Mouse (Mus musculus) mouse trophoblast stem cell (cell line): ENCODE results near the gene Tgm1.

Experiments
- in situ Hi-C, 2 experiments: fragments of 300-500 bp; cut with MseI, MboI; formaldehyde crosslinking; loops; 2 replicates in 1 of 2; 3 replicates in 1 of 2; pipeline ENCODE4 v1.15.1; 2025

Gene Tgm1

DNA sequence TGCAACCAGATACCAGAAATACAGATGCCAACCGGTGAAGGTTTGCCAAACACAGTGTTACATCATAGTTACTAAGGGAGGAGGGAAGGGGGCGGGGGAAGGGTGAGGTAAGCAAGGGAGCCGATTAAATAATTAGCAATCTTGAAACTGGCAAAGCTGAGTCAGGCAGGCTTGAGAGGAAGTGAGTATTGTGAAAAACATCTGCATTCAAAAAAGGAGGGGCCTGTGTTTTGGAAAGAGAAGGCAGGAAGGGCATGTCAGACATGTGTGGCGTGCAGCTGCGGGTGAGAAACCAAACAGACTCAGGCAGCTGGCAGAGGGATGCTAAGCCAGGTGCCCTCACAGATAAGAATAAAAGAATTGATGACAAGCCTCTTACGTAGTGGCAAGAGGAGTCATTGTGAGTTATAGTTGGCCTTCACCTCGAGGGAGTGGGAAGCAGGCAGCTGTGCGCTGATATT lies 10.7 kb upstream of the Tgm1 start:
- in situ Hi-C loops: no loop called here

DNA sequence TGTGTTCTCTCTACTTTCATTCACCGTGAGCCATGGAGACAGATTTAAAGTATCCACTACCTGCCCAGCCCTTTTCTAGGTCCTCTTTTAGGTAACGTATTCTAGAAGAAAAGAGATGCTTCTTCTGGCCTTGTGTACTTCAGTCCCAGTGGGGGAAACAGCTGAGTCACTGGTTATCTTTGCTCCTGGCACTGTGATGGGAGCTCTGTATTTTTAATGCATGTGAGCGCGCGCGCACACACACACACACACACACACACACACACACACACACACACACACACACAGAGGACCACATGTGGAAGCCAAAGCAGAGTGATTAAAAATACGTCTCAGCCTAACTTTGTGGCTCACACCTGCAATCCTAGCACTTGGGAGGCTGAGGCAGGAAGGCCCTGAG lies 9.7 kb upstream of the Tgm1 start:
- in situ Hi-C loops: no loop called here

DNA sequence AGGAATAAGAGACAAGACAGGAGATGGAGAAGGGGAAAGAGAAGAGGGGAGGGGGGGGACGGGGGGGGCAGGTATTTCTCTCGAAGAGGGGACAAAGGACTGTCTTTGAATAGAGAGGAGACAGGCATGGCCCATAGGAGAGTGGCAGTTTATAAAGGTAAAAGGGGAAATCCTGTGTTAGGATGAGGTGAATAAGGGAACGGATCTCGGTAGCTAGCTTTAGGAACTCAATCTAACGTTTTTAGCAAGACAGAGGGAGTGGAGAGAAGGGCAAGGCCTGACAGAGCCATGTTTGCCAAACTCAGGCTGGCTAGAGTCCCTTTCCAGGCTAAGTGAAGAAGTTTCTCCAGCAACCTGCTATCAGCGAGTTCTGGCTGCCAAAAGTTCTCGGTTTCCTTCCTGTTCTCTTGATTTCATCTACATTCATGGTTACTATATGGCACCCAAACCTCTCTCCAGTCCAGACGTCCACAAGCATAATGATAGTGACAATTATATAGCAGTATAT lies 8.8 kb upstream of the Tgm1 start:
- in situ Hi-C loops: no loop called here

DNA sequence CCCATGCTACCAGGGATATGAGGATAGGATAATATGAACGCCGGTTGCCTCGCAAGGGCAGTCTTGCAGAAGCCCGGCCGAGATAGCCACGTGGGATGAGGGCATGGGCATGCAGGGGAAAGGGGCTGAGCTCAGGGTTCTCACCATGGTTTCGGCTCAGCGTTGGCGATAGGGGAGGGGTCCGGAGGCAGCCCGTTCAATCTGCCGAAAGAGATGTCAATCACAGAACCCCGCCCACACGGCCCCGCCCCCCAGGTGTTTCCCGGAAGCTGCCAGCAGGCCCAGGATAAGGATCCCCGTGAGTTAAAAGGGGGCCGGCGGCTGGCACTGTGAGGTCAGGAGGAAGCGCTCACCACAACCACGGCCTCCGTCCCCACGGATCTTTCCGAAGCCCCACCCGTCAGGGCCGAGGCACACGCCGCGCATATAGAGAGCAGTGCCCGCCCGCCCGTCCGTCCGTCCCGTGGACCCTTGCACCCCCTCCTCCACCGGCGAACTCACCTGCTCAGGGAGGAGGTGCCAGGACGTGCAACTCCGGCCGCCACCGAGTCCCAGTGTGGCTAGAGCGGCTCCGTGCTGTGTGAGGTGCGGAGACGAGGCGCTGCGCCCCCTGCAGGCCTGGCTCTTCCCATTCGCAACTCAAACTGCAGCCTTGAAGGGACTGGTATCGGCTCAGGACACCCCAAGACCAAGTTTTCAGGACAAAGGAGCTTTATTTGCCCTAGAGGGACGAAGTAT lies 8.1 kb upstream of the Tgm1 start, which contains the start of gene Rabggta:
Rabggta (minus strand) TSS at position 564 of the 738 bp plus-strand sequence.
- in situ Hi-C loops: no loop called here

DNA sequence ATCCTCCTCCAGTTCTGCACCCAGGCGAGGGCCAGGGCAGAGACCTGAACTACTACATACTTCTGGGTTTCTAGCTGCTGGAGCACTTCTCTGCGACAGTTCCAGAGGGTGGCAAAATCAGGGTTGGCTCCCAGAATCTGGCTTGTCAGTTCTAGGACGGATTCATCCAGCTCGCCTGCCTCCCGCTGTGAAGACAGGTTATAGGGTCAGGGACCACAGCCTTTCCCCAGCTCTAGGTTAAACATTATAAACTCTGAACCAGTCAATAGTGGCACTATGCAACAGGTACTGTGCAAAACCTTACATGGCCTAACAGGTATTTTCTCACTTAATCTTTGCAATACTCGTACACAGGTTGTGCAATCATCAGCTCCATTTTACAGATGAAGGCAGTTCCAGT lies 7.3 kb upstream of the Tgm1 start:
- in situ Hi-C loops: no loop called here

DNA sequence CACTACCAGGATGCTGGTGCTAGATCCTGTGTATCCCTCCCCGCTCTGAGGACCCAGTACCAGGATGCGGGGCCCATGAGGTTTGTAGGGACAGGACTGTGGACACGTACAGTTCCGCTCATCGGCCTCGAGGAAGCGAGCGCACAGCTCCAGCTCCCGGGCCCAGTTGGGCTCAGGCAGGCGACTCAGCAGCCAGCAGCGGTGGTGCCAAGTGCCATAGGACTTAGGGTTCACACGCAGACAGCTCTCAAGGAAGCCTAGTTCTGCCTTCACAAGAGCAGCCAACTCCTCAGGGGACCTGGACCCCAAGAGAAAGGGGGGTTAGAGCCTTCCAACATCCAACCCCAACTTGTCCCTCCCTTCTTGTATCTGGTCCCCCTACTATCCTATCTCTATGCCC lies 6.9 kb upstream of the Tgm1 start:
- in situ Hi-C loops: no loop called here

DNA sequence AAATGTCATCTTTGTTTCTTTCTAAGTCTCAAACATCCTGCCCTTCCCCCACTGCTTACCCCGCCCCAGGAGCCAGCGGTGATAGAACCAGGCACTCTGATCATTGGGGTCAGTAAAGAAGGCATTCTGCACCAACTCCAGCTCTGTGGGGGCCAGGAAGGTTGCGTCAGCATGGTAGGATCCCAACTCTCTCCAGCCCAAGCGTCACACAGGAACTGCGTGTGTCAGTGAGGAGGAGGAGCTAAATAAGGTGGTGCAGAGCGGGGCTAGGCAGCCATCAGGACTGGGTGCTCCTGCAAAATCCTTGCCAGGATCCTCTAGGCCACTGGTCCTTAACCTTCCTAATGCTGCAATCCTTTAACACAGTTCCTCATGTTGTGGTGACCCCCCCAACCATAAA lies 6.0 kb upstream of the Tgm1 start:
- in situ Hi-C loops: no loop called here

DNA sequence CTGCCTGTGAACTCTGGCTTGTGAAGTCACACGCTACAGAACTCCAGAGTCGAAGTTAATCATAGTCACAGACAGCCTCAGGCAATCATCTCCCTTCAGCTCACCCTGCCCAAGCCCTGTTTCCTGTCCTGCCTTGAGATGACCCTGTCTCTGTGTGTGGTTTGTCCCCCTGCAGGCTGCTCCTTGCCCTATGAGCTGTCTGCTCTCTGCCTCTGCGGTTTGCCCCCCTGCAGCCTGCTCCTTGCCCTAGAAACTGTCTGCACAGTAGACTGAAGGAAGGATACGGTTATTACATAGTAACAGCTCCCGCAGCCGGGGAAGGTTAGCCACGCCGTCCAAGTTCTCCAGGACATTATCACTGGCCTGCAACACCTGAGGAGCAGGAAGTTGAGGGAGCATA lies 3.2 kb upstream of the Tgm1 start:
- in situ Hi-C loops: no loop called here

DNA sequence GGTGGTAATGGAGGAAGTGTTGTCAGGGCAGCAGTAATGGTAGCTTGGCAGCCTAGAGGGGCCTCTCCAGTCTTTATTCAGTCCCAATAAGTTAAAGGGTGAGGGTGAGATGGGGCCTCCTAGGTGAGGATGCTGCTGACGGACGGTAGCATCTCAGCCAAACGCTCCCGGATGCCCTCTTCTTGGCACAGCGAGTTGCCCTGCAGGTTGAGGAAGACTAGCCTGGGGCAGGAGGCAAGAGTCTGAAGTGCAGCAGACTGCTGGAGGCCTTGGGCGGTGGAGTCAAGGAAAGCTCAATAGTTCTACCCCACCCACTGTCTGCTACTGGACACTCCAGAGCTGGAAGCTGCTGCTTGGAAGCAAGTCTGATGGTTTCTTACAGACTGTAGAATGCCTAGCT lies 2.5 kb upstream of the Tgm1 start:
- in situ Hi-C loops: no loop called here

DNA sequence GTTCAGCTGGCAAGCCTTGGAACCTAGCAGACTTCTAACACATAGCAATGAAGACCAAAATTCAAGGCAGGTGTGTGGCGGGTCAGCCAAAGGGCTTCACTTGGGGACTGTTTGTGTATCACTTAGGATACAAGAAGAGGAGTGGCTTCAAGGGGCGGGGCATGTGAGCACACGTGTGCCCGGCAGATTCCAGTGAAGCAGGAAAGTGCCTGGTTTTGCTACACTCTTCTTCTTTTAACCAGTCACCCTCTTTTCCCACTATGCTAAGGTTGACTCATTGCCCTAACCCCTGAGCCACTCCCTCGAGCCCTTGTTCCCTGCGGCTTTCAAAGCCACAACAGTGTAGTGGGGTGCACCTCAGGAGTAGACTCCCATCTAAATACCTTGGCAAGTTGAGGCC lies 1.2 kb upstream of the Tgm1 start:
- in situ Hi-C loops: no loop called here

DNA sequence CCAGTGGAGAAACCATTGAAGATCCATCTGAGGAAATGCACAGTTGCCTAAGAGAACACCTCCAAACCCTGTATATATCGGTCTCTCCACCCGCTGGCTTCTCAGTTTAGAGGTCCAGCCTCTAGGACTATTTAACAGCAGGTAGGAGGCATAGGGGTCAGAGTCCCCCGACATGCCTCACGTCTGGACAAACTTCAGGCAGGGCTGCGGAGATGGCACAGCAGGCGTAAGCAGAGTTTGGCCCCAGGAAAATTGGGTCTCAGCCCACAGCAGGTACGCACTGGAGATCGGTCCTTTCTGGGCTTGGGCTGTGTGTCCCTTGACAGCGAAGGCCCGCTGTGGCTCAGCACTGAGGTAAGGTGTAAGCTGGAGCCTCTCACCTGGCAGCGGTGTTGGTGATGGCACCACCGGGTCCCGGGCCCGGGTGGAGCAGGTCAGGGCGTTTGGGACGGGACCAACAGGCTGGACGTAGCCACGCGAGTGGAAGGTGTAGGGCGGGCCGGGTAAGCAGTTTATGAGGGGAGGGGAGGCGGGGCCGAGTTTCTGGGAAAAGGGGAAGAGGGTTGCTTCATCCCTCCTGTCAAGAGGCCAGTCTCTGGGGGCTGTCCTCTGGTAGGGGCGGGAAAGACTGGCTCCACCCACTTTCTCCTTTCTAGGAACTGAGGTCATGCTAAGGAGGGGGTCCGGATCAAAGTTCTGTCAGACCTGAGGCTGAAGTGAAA lies 558 bp downstream of the Tgm1 start:
- in situ Hi-C loops: no loop called here

DNA sequence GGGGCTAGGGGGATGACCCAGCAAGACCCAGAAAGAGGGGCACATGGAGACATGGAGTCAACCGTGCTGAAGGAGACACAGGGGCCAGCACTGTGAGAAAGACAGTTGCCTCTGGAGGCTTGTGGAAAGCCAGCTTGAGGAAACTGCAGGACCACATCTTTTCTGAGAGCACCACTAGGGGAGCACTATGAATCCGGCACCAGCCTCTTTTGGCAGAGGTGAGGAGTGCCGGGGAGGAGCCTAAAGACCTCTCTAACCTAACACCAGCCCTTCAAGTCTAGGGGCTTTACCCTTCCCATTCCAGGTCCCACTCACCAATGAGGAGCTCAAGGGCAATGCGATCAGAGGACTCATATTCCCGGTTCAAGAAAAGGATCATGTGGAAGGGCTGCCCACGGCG lies 1.9 kb downstream of the Tgm1 start:
- in situ Hi-C loops: no loop called here

DNA sequence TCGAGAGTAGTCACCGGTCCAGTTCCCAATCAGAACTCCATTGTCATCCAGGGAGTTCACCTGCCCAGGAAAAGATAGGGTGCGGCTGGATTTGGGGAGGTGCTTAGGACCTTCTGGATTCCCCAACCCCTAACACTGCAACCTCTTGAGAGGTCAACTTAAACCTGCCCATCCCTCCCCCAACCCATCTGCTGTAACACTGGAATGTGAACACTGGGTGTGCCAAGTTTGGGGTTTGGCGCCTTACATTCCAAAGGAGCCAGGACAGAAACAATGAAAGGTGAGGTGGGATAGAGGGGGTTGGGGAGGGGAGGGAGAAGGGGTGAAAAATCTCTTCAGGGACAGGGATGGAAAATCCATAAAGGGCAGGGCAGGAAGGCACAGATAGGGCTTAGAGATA lies 4.2 kb downstream of the Tgm1 start:
- in situ Hi-C loops: no loop called here

DNA sequence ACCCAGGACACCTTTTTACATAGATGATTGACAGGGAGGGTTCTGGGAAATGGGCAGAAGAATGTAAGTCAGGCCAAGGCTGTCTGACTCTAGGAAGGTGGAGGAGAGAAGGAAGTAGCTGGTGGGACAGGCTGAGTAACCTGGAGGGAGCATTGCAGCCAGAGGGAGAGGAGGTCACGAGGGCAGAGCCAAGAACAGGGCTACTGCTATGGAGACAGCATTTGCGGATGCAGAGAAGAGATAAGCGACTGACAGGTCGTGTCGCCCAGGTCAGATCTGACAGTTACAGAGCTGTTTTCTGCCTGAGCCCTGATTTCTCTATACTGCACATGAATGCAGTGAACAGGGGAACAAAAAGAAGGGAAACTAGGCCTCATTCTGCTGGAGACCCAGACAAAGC lies 6.3 kb downstream of the Tgm1 start:
- in situ Hi-C loops: no loop called here

DNA sequence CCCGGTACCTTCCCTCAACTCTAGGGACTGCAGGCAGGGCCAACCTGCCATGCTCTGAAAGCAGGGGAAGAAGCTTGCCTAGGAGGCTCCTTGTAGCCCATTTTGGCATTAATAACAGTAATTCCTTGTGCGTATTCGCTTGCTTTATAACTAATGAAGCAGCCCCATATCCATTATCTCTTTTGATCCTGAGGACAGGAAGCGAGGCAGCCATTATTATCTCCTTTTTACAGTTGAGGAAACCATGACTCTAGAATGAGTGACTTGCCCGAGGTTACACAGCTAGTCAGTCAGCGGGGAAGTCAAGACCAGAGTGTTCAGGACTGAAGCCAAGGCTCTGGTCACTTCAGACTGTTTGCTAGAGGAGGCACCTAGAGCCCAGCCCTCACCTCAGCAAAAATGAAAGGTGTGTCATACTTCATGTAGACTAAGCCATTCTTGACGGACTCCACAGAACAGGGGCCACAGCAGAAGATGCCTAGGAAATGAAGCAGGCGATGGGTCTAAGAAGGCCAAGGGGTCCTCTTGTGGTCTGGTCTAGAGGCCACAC lies 7.6 kb downstream of the Tgm1 start:
- in situ Hi-C loops: no loop called here

DNA sequence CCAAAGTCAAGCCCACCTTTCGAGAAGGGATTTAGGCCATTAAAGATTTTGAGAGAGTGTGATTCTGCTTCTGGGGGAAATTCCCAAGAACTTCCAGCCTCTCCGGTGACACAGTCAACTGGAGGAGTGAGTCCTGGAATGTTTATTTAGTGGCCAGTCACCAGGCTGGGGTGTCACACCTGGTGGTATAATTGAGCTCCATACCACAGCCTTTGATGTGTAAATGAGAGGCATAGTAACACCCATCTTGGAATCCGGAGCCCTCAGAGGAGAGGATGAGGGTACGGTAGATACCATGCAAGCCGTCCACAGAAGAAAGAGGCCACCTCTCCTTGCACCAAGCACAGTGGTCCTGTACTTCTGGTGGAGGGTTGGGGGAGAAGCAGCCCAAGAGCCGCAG lies 11.0 kb downstream of the Tgm1 start:
- in situ Hi-C loops: no loop called here

DNA sequence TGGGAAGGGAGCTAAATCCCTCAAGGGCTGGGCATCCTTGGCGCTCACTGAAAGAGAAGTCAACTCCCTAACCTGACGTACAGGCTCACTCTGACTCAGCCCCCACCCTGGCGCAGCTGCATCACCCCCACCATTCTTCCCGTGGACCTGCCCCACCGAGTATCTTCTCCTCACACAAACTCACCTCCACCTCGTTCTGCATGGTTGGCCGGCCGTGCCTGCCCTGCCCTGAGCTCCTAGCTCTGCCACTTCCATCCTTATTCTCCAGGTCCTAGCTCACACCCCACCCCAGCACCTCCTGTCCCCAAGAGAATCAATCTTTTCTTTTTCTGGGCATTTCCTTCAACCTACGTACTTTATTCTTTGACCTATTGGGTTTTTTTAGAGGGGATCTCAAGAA lies 12.6 kb downstream of the Tgm1 start:
- in situ Hi-C loops: no loop called here

DNA sequence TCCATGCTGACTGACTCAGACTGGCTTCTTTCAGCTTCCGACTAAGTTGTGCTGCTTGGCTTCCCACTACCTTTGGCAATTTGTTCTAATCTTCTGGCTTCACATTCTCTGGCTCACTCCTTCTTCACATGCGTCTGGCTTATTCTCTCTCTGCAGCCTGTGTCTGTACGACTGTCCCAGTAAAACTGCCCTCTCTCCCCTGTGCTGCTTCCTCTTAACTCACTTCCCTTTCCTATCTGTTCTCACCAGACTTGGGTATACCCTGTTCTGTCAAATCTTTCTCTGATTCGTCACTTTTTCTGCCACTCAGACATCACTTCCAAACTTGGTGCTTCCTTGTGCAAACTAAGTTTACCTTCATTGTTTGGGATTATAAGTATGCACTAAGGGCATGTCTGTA lies 16.5 kb downstream of the Tgm1 start:
- in situ Hi-C loops: no loop called here

DNA sequence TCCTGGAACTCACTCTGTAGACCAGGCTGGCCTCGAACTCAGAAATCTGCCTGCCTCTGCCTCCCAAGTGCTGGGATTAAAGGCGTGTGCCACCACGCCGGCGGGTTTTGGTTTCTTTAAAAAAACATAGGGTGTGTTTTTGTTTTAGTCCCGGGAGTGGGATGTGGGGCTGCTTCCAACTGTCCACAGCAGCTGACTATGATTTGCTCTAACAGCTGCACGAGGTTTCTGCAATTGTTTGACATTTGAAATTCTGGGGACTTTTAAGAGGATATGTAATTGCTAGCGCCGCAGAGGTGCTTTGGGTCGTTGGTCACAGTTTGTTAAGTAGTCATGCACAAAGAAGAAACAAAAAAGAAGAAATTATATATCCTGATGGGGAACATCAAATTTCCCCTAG lies 24.3 kb downstream of the Tgm1 start:
- in situ Hi-C loops: no loop called here

DNA sequence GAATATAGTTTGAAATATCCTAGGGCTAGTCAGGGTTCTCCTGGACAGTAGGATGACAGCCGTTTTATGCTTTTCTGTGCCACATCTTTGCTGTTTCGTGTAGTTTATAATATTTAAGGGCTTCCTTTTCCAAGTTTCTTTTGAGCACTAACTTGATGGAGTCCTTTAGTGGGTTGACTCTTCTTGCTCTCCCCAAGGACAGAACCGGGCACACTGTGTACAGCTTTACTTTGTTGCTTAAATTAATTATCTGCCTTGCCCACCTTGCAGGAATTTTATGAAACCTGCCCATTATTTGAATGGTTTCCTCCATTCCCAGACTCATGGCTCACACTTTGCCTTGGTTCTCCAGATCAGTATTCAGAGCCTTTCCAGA lies 31.6 kb downstream of the Tgm1 start:
- in situ Hi-C loops: loop anchor here (5.0 kb wide), 1 partner anchor 60 kb away; no protein-coding TSS in a partner anchor

DNA sequence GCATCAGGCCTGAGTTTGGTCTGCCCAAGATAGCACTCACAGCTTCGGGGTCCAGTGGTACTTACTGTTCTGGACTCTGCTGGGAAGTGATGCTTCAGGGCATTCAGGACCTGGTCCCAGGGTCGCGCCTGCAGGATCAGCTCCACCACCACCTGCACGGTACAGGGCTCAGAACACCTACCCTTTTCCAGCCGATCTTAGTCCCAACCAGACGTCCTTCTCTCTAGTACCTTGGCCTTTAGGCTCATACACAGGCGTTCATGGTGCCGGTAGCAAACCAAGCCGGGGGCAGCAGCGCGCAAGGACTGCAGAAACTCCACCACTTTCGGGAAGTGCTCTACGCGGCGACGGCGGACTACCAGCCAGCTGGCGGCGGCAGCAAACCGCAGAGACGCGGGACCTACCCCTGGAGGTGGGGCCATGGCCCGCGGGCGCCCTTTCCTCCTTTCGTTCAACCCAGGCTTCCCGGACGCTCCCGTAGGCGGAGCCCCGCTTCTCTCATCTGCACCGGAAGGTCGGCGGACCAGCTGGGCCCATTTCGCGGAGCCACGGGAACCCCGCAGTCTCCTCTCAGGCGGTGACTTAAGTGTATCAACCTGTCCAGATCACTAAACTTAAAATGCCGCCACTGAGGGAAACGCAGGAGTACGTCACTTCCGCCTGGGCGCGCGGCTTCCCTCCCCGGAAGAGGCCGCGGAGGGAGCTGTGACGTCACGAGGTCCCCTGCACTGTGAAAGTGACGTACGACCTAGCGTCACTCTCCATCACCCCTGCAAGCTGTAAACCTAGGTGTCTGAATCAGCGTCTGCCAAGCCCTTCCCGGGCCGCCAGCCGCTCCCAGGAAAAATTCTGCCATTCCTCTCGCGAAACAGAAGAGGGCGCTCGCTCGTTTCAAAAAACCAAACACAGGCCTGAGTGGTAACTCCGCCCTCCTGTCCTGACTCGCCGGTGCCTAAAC lies 32.3 kb downstream of the Tgm1 start, which contains the start of gene Tinf2:
Tinf2 (minus strand) TSS at position 661 of the 958 bp plus-strand sequence.
- in situ Hi-C loops: loop anchor here (5.0 kb wide), 1 partner anchor 61 kb away; no protein-coding TSS in a partner anchor
